Mouse (Mus musculus) gastrocnemius, adult 18-20 months (tissue): ENCODE measurements around the gene Trpm4. TPM values are rescaled to one million over a fixed set of nuclear protein-coding genes. Genes with fewer than 3 reads are reported as not detected.
"Not testable (repeated sequence)": the region's sequence is repeated elsewhere in the genome, so short reads cannot be mapped to it uniquely, and the experiment has no call there.

Experiments used
- DNase-seq: peaks from one replicate; pipeline ENCODE4 v3.0.0; 2021; ENCODE audit warnings: low spot score
- long read RNA-seq, 2 experiments: library from polyadenylated mRNA; stranded (forward); transcript quantifications; one replicate each; pipeline ENCODE4 v2.0.0; 2021
- total RNA-seq, 2 experiments: library from RNA; stranded (reverse); gene quantifications; 2 replicates each; pipeline ENCODE4 v1.2.3; 2021

Gene Trpm4
- total RNA-seq = 10 to 100 TPM; 25.9 to 31.3 TPM
- long read RNA-seq, experiment 1, full-length matches to known transcripts = 11 of 60 reads
- long read RNA-seq, experiment 1, partial matches to known transcripts = 4 of 60 reads
- long read RNA-seq, experiment 1, other reads (novel, unspliced or antisense) = 45 of 60 reads
- long read RNA-seq, experiment 2, full-length matches to known transcripts = 16 of 48 reads
- long read RNA-seq, experiment 2, partial matches to known transcripts = 13 of 48 reads
- long read RNA-seq, experiment 2, other reads (novel, unspliced or antisense) = 19 of 48 reads

- DNase-seq = peak; percentile 93
These were observed at the start of gene Trpm4 for GRCm38 (mm10) chr7:45333431-45333982. Trpm4 (minus strand) TSS chr7:45333780.

DNA sequence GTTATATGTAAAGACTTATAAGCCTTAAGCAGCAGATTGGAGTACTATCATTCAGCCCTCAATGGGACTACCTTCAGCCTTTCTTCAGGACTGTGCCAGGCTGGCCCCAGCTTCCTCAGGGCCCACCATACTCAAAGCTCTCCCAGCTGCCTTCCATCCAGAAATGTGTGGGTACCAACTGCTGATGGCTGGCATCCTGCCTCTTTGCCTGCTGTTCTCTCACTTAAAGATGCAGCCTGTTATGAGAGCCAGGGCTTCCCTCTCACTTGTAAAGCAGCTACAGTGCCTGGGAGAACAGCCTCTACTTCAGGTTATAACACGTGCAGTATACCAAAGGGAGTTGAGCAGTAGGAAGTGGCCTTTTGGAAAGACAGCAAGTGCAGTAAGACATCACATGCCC lies 42.5 kb upstream of the Trpm4 start:
- no peak for DNase-seq

DNA sequence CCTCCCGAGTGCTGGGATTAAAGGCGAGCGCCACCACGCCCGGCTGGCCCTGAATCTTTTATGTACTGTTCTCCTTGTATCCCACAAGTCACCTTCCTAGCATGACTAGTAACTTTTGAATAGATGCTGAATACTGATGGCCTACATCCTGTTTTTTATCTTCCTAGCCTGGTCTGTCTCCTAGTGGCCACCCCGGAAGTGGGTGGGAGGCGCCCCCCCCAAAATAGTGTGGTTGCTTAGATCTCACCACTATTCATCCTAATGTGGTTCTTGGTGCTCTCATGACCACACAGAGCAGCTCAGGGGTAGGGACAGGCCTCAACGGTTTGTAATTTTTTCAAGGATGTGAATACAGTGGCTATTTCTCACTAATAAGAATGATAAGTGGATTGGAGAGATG lies 41.0 kb upstream of the Trpm4 start:
- no peak for DNase-seq

GRCm38 (mm10) chr7:45372371-45372770 lies 38.8 kb upstream of the Trpm4 start:
- DNase-seq = no peak

GRCm38 (mm10) chr7:45370475-45371311 lies 37.1 kb upstream of the Trpm4 start, which contains the start of gene Lin7b:
Lin7b (minus strand) TSS chr7:45370583.
- peak; percentile 84 for DNase-seq

DNA sequence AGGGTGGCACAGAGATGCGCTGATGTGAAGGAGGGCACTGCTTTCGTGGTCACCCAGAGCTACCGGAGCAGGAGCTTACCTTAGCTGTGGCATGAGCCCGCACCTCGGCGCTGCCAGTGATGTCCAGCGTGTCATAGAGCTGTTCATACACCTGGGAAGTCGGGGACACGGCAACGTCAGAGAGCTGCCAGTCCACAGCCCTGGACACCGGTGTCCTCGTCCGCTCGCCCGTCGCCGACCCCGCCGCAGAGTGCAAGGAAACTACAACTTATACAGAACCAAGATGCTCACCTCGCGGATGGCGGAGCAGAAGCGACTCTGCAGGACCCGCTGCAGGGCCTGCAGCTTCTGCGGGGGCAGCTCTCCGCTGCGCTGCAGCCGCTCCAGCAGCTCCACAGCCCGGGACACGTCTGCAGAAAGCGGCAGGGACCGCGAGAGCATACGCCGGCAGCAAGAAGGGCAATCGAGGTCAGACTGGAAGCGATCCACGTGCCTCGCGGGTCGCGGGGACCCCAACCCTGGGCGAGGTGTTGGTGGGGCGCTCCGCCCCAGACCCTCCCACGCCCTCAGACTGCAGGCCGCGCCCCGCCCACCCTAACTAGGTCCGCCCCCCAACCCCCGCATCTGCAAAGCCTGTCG lies 36.4 kb upstream of the Trpm4 start:
- no peak for DNase-seq

GRCm38 (mm10) chr7:45369022-45369745 lies 35.6 kb upstream of the Trpm4 start:
- no peak for DNase-seq

- no peak for DNase-seq
These were observed 34.6 kb upstream of the Trpm4 start for GRCm38 (mm10) chr7:45368178-45368577.

GRCm38 (mm10) chr7:45367020-45367880 lies 33.7 kb upstream of the Trpm4 start:
- DNase-seq = peak; percentile 97

DNA sequence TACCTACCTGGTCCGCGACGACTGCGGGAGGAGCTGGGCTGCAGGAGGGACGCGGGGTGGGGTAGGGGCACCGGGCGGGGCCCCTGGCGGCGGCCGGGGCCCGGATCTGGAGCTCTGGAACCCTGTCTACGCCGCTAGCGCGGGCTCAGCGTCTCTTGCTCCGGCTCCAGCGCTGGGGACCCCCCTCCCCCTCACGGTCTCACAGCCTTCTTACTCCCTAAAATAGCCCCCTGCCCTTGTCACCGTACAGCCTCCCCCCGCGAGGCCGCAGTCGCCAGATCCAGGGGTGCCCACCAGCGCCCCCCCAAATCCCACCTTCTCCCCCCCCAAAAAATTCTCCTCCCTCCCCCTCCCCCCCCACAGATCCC lies 33.1 kb upstream of the Trpm4 start, which contains the start of gene Ppfia3:
Gene Ppfia3, minus strand, starts transcription at position 368 of the 368 bp plus-strand sequence.
- no peak for DNase-seq

DNA sequence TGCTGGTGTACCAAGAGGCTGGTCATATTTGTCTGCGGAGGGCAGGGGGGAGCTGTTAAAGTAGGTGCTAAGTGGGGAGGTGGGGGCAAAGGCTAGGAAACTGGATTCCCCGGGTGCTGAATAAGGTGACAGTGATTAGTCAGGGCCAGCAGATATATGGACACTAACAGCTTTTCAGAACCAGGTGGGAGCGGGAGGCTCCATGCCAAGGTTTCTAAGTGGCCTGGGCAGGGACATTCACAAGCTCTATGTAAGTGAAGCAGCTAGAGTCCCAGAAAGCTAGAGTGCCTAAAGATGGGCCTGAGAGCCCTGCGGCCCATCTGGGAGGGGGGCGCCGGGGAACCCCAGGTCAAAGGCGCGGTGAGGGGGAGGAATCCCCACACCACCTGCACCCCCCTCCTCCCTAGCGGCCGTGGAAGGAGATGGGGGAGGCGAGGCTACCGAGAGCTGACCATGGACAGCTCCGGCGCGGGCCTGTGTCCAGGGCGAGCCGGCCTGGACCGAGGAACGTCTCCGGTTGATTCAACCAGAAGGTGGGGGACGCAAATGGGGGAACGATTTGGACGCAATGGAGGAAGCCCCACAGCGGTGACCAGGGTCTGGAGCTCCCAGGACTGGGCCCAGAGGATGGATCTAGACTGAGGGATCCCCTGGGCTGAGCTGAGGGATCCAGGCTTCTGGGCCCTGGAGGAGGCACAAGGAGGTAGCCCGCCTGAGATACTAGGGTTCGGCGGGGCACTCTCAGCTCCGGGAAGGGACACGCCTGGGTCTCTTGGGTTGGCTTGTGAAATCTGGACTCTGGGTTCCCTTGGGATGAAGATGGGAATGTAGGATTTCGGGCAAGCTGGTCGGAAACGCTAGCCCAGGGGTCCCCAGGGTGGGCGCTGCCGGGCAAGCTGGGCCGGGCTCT lies 32.4 kb upstream of the Trpm4 start:
- peak; percentile 50 for DNase-seq

GRCm38 (mm10) chr7:45363983-45364382 lies 30.4 kb upstream of the Trpm4 start:
- no peak for DNase-seq

DNA sequence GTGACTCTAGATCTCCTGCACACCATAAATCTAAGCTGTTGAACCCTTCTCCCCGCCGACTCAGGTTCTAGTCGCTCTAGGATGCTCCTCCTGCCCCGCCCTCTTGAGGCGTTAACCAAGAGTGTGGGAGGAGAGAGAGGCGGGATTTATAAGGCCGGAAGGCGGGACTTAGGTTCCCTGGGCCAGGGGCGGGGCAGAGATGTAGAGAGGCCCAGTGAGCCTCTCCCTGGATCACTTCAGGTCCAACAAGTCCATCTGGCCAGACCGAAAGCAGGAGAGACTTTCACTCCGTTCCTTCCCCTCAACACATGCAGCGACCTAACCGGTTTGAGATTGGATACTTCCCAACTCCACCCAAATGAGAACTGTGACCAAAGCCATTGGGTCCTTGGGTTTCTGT lies 29.2 kb upstream of the Trpm4 start:
- DNase-seq = no peak

GRCm38 (mm10) chr7:45361243-45361804 lies 27.7 kb upstream of the Trpm4 start:
- DNase-seq = peak; percentile 64

DNA sequence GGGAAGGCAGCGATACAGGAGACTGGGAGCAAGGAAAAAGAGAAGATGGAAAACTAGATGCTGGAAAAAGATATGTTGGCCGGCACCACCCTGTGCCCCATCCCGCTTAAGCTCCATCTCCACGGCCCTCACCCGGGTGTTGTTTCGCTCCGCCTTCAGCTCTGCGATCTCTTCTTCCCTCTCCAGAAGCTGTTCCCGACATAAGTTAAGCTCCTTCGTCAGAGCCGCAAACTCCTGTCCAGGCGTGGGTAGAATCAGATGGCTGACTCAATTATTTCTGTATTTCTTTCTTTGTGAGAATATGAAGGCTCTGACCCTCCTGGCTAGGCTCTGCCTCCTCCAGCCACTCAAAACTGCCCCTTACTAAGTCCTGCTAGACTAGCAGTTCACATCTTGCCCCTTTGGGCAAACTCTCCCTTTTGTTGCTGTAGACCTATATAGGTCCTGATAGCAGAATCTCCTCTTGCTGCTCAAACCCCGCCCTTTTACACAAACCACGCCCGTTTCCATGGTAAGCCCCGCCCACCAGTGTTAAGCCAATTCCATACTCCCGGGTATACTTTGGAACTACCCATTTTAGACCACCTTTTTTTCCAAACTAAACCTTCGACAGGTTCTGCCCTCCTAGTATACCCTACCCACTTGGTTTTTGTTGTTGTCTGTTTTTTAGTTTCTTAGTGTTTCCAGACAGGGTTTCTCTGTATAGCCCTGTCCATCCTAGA lies 27.0 kb upstream of the Trpm4 start:
- DNase-seq = no peak

DNA sequence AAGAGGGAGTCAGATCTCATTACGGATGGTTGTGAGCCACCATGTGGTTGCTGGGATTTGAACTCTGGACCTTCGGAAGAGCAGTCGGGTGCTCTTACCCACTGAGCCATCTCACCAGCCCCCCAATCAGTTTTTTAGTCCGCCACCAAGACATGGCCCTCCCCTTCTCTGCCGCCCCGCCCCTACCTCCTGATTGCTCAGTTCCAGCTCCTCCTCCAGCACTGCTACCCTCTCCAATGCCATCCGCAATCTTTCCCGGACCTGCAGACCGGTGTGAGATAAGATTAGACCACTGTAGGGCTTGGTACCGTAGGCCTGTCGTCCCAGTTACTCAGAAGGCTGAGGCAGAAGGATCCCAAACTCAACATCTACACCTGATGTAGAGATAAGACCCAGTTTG lies 25.5 kb upstream of the Trpm4 start:
- not testable (repeated sequence) for DNase-seq

DNA sequence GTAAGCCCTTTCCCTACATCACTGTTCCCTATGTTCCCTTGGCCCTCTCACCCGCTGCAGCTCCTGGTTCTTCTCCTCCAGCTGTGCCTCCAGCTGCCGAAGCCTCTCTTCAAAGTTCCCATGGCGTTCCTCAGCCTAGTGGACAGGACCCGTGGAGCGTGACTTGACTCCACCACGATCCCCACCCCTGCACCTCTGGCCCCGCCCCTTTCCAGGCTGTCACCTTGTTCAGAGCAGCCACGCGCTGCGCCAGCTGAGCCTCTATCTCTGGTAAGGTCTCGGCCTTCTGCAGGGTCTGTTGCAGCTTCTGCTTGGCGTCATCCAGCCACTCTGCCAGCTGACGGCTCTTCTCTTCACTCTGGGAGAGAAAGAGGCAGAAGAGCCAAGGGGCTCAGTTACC lies 22.5 kb upstream of the Trpm4 start:
- no peak for DNase-seq
